Mouse (Mus musculus) midbrain, embryonic 12.5 days (tissue): ENCODE data around the gene Tmprss6. TPM values are rescaled to one million over a fixed set of nuclear protein-coding genes. Genes with fewer than 3 reads are reported as not detected.

Experiments used
- ATAC-seq: fragments of 200-750 bp; cut with Nextera tagmentation; 2 replicates; pipeline ENCODE4 v1.8.0; 2017; ENCODE audit warnings: low read depth, moderate TSS enrichment, moderate library complexity; ENCODE audit not compliant: low FRiP score
- H3K27ac ChIP-seq: fragments of 300-500 bp; sonication (generic); replicated peaks from 2 replicates; pipeline ENCODE4 v1.5.1; 2016; ENCODE audit warnings: mild to moderate bottlenecking
- H3K27me3 ChIP-seq: fragments of 300-500 bp; sonication (generic); 2 replicates; pipeline ENCODE4 v1.6.1; 2016; ENCODE audit warnings: mild to moderate bottlenecking
- H3K36me3 ChIP-seq: fragments of 300-500 bp; sonication (generic); 2 replicates; pipeline ENCODE4 v1.6.1; 2016
- H3K4me1 ChIP-seq: fragments of 300-500 bp; sonication (generic); 2 replicates; pipeline ENCODE4 v1.6.1; 2016
- H3K4me2 ChIP-seq: fragments of 300-500 bp; sonication (generic); replicated peaks from 2 replicates; pipeline ENCODE4 v1.6.1; 2016; ENCODE audit warnings: mild to moderate bottlenecking, moderate library complexity
- H3K4me3 ChIP-seq: fragments of 300-500 bp; sonication (generic); 2 replicates; pipeline ENCODE4 v1.5.1; 2016; ENCODE audit warnings: mild to moderate bottlenecking
- H3K9ac ChIP-seq: fragments of 300-500 bp; sonication (generic); replicated peaks from 2 replicates; pipeline ENCODE4 v1.6.1; 2016; ENCODE audit warnings: mild to moderate bottlenecking, moderate library complexity
- H3K9me3 ChIP-seq: fragments of 300-500 bp; sonication (generic); 2 replicates; pipeline ENCODE4 v1.6.1; 2016; ENCODE audit warnings: mild to moderate bottlenecking
- WGBS: fragments of 180-500 bp; shearing (Covaris S2); methylation state at CpG from one replicate; pipeline ENCODE4 v1.1.7; 2016; 5-methylcytosine and 5-hydroxymethylcytosine counted together
- polyA plus RNA-seq: library from polyadenylated mRNA; unstranded; fragments of >200 nt; fragmentation: Nextera tagmentation; extraction: Ambion mirVana; gene quantifications from 2 replicates; pipeline ENCODE4 v1.2.1, GENCODE M21; 2016

Tmprss6 gene
- polyA plus RNA-seq, 1 experiment from 2014 or later, result 0.05 TPM

DNA sequence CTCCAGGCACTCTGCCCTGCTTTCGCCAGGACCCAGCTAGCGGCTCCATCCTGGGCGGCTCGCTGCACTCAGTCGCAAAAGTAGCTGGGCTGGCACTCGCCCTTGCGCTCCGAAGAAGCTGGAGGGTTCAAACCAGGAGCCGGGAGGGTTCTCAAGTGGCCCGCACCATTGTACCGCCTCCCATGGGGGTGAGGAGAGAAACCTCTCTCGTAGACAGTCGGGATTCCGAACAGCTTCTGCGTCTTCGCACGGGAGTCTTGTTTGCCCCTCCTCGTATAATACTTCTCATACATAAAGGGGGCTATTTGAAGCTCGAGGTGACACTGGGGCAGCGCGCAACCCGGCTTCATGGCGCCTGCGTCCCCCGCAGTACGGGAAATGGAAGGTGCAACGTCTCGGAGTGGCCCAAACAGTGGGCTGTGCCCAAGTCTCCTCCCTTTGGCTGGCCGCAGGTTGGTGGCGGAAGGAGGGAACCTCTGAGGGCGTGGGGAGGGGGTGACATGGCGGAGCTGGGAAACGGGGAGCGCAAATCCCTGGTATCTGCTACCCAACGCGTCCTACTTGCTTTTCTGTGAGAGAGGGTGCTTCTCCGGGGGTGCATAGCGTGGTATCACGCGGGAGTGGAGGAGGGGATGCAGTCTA lies 62.0 kb downstream of the Tmprss6 start, which contains the start of gene Mpst:
Gene Mpst (plus strand): TSS at position 124 of the 642 bp plus-strand sequence.
- Histone ChIP-seq H3K27ac (peak within 1 kb of the TSS; percentile 86), H3K27me3 (peaks cover 48% of the 10 kb centered on the region), H3K36me3 (no peaks in the 10 kb centered on the region), H3K4me3 (peak within 1 kb of the TSS; percentile 58), H3K9me3 (no peaks in the 10 kb centered on the region), H3K4me1 (peaks cover 39% of the 10 kb centered on the region), H3K9ac (peak within 1 kb of the TSS; percentile 72), H3K4me2 (peak within 1 kb of the TSS; percentile 79)
- ATAC-seq, result peak; percentile 90
- WGBS, result under 1% methylated on average over 40 of the region's 40 CpGs

DNA sequence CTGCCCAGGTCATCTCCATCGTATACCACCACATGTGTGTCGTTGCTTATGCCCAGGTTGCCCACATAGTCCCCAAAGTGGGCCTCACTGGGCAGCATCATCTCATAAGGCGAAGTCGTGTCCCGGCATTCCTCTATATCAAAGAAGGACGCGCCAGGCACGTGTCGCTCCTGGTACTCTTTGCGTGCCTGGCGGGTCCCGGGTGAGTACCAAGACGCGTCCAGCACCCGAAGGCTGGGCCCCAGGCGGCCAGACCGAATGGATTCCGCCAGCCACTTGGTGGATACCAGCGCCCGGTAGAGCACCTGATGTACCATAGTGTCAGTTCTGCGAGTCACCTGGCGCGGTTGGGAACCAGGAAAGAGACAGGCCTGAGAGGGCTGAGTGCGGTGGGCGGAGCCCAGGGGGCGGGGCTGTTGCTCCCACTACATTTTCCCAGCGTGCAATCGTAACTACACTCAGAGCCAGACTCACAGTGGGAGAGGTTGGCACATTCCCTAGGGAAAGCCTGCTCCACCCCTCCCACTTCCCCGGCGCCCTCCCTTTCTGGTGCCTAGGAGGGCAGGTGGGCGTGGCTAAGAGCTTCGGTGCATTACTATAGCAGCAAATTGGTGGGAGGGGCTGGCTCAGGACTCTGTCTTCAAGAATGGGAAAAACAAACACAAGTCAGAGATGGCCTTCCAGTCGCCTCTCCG lies 62.8 kb downstream of the Tmprss6 start, which contains the start of gene Tst:
Gene Tst (minus strand): TSS at position 391 of the 695 bp plus-strand sequence.
- Histone ChIP-seq H3K27me3 (peaks cover 41% of the 10 kb centered on the region), H3K9me3 (no peaks in the 10 kb centered on the region), H3K9ac (peak within 1 kb of the TSS; percentile 72), H3K4me3 (peak within 1 kb of the TSS; percentile 58), H3K27ac (peak within 1 kb of the TSS; percentile 86), H3K4me2 (peak within 1 kb of the TSS; percentile 79), H3K36me3 (no peaks in the 10 kb centered on the region), H3K4me1 (peaks cover 39% of the 10 kb centered on the region)
- WGBS, result 2% methylated on average over 34 of the region's 34 CpGs
- ATAC-seq, result peak; percentile 70

DNA sequence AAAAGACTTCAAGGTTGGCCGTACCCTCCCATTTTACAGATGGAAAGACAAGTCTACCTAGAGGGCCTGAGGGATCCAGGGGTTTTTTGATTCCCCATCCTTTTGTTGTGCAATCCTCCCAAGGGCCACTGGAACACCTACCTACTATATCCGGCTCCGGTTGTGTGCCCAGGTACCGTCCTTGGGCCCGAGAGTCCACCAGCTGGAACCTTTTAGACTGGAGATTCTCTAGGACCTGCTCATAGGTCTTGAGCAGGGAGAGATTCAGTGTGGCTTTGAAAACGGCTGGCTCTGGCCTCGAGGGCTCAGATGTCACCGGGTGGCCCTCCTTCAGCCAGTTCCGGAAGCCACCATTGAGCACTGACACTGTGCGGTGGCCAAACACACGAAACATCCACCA lies 63.3 kb downstream of the Tmprss6 start:
- no peak for ATAC-seq
- H3K4me3 ChIP-seq, result peak overlapping the region; percentile 58
- peak overlapping the region; percentile 79 for H3K4me2 ChIP-seq
- H3K9ac ChIP-seq, result peak overlapping the region; percentile 72; the same call in 1 of the 2 replicates
- peaks cover 36% of the 10 kb centered on the region for H3K4me1 ChIP-seq
- H3K27me3 ChIP-seq, result peaks cover 35% of the 10 kb centered on the region
- H3K36me3 ChIP-seq, result no peaks in the 10 kb centered on the region
- WGBS, result 52% methylated on average over 11 of the region's 11 CpGs
- no peak overlapping the region for H3K27ac ChIP-seq
- no peaks in the 10 kb centered on the region for H3K9me3 ChIP-seq

DNA sequence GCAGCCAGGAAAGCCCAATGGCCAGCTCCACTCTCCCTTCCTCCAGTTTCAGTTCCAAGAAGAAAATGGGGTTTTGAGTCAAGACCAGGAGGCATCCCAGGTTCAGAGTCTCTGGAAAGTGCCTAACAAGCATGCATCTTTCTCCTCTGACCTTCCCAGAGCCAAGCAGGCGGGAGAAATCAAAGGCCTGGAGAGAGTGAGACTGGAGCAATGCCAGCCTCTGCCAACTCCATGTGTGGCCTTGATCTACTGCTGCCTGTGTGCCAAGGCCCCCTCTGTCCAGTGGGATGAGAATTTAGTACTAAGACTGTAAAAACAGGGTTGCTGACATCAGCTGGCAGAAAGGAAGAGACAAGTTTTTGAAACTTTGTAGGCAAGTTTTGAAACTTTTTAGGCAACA lies 64.5 kb downstream of the Tmprss6 start:
- no peaks in the 10 kb centered on the region for H3K9me3 ChIP-seq
- no peak overlapping the region for H3K27ac ChIP-seq
- H3K27me3 ChIP-seq, result peaks cover 23% of the 10 kb centered on the region
- no peak overlapping the region for H3K4me2 ChIP-seq
- H3K4me3 ChIP-seq, result no peak overlapping the region
- no peak overlapping the region for H3K9ac ChIP-seq
- WGBS, result 82% methylated on average over 1 of the region's 1 CpGs
- no peaks in the 10 kb centered on the region for H3K36me3 ChIP-seq
- H3K4me1 ChIP-seq, result peaks cover 29% of the 10 kb centered on the region
- no peak for ATAC-seq

DNA sequence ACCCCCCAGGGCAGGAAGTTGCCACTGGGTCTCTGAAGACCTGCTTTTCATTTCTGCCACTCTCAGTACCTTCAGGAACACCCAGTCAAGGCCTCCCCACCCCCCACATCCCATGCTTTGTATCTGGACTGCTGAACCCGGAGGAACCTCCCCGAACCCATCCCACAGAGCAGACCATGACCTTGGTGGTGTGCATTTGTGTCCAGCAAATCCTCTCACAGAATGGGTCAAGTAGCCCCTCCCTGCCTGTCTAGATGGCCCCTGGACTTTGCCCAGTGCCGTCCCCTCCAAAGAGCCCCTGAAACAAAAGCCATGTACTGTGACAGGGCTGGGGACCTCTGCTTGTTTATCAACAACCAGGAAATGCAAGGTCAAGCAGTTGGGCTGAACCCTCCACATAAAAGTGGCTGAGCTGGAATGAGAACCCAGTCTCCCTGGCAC lies 65.1 kb downstream of the Tmprss6 start:
- H3K4me3 ChIP-seq, result no peak overlapping the region
- H3K4me1 ChIP-seq, result peaks cover 29% of the 10 kb centered on the region
- no peak for ATAC-seq
- H3K36me3 ChIP-seq, result no peaks in the 10 kb centered on the region
- H3K27me3 ChIP-seq, result peaks cover 18% of the 10 kb centered on the region
- H3K27ac ChIP-seq, result no peak overlapping the region
- no peaks in the 10 kb centered on the region for H3K9me3 ChIP-seq
- 53% methylated on average over 3 of the region's 3 CpGs for WGBS
- H3K9ac ChIP-seq, result no peak overlapping the region
- no peak overlapping the region for H3K4me2 ChIP-seq

DNA sequence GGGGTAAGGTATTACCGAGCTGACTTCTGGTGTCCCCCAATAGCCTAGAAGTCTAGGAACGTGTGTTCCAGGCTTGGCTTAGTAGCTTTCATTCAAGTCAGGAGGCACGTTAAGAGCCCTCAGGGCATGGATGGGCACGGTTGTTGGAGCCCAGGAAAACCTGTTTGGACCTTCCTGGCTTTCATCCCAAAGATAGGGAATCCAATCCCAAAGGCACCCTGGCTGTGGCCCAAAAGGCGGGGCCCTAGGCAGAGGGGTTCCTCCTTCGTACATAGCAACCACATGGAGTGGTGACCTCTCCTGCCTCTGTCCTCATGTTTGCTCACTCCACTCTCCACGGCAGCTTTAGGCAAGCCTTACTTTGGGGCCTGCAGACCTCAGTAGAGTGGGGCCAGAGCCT lies 66.0 kb downstream of the Tmprss6 start:
- Histone ChIP-seq H3K36me3 (no peaks in the 10 kb centered on the region), H3K27me3 (peaks cover 9% of the 10 kb centered on the region; the same call in 1 of the 2 replicates), H3K27ac (no peak overlapping the region), H3K9ac (no peak overlapping the region), H3K9me3 (no peaks in the 10 kb centered on the region), H3K4me2 (no peak overlapping the region), H3K4me3 (no peak overlapping the region), H3K4me1 (peaks cover 23% of the 10 kb centered on the region)
- 86% methylated on average over 7 of the region's 7 CpGs for WGBS
- ATAC-seq, result no peak

DNA sequence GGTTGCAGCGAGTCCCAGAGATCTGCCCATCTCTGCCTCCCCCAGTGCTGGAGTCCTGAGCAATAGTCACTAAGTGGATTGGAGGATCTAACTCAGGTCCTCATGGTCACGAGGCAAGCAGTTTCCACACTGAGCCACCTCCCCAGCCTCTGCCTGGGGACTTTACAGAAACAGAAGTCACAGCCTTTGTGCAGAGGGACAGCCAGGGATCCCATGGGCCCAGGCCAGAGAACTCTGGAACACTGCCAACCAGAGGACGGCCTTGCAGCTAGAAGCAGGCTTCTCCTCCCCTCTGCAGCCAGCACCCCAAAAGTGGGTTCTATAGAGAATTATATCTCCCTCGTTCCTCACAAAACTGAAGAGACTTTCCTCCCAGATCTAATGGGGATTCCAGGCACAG lies 66.5 kb downstream of the Tmprss6 start:
- 79% methylated on average over 4 of the region's 4 CpGs for WGBS
- no peaks in the 10 kb centered on the region for H3K9me3 ChIP-seq

DNA sequence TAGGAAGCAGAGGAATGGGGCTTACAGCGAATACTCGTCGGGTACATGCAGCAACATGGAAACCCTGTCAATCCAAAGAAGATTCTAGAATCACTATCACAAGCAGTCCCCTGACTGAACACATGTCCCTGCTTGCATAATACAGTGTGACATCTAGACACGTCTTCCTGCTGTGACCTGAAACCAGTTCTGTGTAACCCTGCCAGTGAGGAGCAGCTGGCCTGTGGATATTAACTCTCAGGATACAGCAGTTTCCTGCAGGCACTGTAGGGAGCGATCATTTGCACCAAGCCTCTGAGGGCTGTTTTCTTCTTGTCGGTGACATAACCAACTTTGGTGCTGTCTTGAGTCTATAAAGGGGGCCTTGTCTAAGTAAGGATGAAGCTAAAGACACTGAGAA lies 67.1 kb downstream of the Tmprss6 start:
- Histone ChIP-seq H3K9me3 (no peaks in the 10 kb centered on the region), H3K36me3 (no peaks in the 10 kb centered on the region), H3K9ac (no peak overlapping the region), H3K4me2 (no peak overlapping the region), H3K27ac (no peak overlapping the region), H3K4me3 (no peak overlapping the region), H3K27me3 (peaks cover 8% of the 10 kb centered on the region; the same call in 1 of the 2 replicates), H3K4me1 (peaks cover 16% of the 10 kb centered on the region)
- ATAC-seq, result no peak
- 82% methylated on average over 6 of the region's 6 CpGs for WGBS

More for the DNA sequence above, 66.5 kb downstream of the Tmprss6 start:
- no peak overlapping the region for H3K4me2 ChIP-seq
- no peak overlapping the region for H3K4me3 ChIP-seq
- H3K36me3 ChIP-seq, result no peaks in the 10 kb centered on the region
- peaks cover 18% of the 10 kb centered on the region for H3K4me1 ChIP-seq
- no peak for ATAC-seq
- H3K9ac ChIP-seq, result no peak overlapping the region
- H3K27me3 ChIP-seq, result peaks cover 8% of the 10 kb centered on the region; the same call in 1 of the 2 replicates
- no peak overlapping the region for H3K27ac ChIP-seq

DNA sequence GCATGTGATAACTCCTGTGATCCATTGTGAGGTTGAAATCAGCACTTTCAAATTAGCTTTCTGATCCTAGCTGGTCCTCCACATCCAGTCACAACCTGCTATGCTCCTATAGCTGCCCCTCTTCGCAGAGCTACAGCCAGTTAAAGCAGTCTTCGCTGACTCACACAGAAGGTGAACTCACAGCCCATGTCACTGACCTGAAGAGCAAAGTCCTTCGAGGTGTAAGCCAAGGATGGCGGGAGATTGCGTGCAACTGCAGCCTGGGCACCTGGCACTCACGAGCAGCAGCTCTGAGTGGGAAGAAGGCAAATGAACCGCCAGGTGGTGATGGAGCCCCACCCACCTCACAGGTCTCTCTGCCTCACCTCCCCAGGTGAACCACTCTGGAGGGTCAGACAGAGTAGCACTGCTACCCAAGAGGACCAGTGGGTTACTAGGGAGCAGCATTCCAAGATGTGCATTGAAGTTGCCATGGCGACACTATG lies 72.9 kb downstream of the Tmprss6 start, which contains the start of gene Tex33:
Gene Tex33 (minus strand): TSS at position 435 of the 485 bp plus-strand sequence.
- no peak within 1 kb of the TSS for H3K9ac ChIP-seq
- ATAC-seq, result no peak
- H3K4me3 ChIP-seq, result no peak within 1 kb of the TSS
- no peaks in the 10 kb centered on the region for H3K36me3 ChIP-seq
- no peak within 1 kb of the TSS for H3K27ac ChIP-seq
- WGBS, result 84% methylated on average over 8 of the region's 8 CpGs
- no peaks in the 10 kb centered on the region for H3K4me1 ChIP-seq
- H3K4me2 ChIP-seq, result no peak within 1 kb of the TSS
- no peaks in the 10 kb centered on the region for H3K9me3 ChIP-seq
- H3K27me3 ChIP-seq, result no peaks in the 10 kb centered on the region

DNA sequence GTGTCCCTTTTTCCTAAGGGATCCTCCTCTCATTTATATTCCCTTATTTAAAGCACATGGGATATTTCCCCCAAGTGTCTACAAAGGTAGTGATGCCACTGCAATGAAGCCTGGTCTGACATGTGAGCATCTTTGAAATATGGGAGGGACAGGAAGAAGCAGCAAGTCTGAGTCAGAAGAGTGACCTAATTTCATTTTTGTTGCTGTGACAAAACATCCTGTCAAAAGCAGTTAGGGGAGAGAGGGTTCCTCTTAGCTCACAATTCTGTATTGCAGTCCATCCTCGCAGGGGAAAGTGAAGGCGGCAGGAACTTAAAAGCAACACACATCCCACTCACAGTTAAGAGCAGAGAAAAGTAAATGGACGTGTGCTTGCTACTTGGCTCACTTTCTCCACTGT lies 77.6 kb downstream of the Tmprss6 start:
- Histone ChIP-seq H3K9me3 (no peaks in the 10 kb centered on the region), H3K4me1 (no peaks in the 10 kb centered on the region), H3K4me3 (no peak overlapping the region), H3K9ac (no peak overlapping the region), H3K27me3 (no peaks in the 10 kb centered on the region), H3K4me2 (no peak overlapping the region), H3K27ac (no peak overlapping the region), H3K36me3 (no peaks in the 10 kb centered on the region)
- WGBS, result 82% methylated on average over 3 of the region's 3 CpGs
- no peak for ATAC-seq
